Mouse (Mus musculus): ENCODE results near the gene N4bp3. TPM values are rescaled to one million over a fixed set of nuclear protein-coding genes. Genes with fewer than 3 reads are reported as not detected.

Gene N4bp3
- polyA plus RNA-seq (2017; shearing (Covaris generic)), result 3.5 TPM

DNA sequence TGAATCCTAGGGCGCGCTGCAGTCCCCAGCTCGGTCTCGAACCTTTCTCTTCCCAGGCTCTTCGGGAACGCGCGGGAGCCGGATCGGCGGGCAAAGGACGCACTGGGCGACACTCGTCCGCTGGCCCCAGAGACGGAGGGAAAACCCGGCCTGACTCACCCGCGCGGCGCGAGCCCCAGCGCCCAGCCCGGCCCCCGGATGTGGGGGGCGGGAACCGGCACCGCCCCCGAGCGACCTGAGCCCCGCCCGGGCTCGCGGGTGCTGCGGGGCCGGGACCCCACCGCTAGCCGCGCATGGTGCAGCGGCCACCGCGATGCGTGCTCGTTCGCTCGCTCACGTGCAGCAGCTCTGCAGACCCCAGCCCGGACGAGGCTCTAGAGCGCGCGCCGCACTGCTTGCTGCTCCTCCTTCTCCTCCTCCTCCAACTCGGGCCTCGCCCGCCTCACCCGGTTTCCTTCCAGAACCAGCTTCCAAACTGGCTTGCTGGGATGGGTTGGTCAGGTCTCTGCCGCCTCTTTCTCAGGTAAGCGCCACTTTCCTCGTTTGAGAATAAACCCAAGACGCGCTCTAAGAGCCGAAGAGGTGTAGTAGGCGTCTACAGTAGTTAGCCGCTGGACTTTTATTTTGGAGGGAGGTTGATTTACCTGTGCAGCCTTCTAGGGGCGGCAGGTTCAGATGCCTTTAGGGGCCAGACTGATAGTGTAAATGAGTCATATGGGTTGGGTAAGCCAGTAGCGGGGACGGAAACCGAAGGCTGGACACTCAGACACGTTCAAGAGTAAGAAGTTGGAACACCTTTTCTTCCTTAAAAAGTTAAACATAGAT lies at the start of gene N4bp3, which contains the start of gene D930048N14Rik:
Gene N4bp3, minus strand, starts transcription at position 152 of the 825 bp plus-strand sequence.
Gene D930048N14Rik, plus strand, starts transcription at position 264 of the 825 bp plus-strand sequence.

GRCm38 (mm10) chr11:51688330-51689328 lies 38.0 kb upstream of the N4bp3 start, which contains the start of gene 0610009B22Rik:
Gene 0610009B22Rik, minus strand, starts transcription at chr11:51688874.

DNA sequence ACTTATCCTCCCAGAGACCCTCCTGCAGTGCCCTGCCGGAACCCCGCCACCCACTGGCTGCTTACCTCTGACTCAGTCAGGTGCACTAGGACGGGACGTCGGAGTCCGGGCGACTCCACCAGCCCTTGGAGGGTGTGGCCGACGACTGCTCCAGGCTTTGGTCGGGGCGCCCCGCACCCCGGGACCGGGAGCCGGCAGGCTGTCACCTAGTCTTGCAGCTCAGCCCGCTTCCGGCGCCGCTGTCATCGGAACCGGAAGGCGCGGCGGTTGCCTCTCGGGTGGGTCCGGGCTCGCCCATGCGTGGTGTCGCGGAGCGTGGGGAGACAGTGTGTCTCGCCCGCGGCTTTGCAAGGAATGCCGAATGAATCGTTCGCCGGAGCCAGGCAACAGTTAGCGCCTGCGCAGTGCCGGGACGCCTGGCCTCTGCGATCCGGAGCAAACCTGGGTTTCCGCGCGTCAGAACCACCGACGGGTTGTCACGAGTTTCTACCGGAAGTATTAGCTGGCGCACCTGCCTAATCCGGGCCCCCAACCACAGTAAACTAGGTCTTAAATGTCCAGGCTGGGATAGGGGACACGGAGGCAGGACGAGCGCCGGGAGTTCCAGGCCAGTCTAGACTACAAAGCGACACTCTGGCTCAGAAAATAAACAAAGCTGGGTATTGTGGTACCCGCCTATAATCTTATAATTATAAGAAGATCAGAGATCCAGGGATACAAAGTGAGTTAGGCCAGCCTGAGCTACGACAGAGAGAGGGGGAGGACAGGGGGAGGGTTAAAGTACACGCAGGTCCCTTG lies 14.9 kb downstream of the N4bp3 start, which contains the start of gene Rmnd5b:
Gene Rmnd5b, minus strand, starts transcription at position 372 of the 798 bp plus-strand sequence.

DNA sequence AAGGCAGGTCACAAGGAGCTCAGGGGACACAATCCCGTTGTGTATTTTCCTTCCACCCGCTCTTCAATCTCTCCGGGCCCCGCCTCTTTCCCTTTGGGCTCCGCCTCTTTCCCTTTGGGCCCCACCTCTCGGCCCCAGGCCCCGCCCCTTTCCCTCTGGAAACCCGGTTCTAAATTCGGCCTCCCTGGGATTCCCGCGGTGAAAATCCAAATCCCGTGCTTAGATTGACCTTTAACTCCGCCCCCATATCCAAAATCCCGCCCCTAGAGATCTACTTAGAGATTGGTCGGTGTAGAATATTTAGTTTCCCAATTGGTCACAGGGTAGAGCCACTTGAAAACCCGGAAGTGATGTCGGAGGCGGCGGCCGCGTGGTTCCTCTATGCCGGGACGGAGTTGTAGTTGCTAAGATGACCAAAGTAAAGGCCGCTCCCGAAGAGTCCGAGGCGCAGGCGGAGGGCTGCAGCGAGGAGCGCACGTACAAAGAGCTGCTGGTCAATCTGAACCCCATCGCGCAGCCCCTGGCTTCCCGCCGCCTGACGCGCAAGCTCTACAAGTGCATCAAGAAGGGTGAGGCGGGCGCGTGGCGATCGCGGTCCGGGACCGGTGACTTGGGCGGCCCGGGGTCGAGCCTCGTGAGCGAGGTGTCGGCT lies 31.1 kb downstream of the N4bp3 start, which contains the start of gene Nhp2:
Gene Nhp2, plus strand, starts transcription at position 327 of the 652 bp plus-strand sequence.

DNA sequence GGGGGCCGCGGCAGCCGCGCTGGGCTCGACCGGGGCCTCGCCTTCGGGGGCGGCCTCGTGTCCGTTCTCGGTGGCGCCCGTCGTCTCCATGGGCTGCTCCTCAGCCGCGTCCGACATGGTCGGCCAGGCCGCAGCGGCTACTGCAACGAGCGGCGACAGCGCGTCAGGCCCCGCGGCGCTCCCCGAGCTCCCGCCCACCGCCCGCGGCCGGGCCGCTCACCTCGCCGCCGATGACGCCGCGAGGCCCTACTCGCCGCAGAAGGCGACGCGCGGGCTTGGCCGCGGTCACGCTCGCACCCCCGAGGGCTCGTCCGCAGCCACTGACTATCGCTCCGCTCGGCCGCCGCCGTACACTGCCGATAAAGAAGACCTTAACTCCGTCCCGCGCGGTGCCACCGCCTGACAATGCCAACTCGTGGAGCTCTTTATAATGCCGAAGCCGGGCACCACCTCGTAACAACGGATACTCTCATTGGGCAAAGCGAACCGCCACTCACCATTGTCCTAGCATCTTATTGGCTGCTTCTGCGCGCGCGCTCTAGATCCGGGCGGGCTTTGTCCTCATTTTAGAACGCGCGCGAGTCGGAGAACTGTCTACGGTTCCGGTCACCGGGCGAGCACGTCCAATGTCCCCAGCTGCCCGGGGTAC lies 44.1 kb downstream of the N4bp3 start, which contains the start of gene Hnrnpab:
Gene Hnrnpab, minus strand, starts transcription at position 401 of the 649 bp plus-strand sequence.

Other genes with a start within 250 kb of the N4bp3 start
- gene Phykpl, start 66.1 kb downstream of the N4bp3 start, polyA plus RNA-seq (2017; shearing (Covaris generic)), result 24.2 TPM
- gene Hnrnpab, start 44.0 kb downstream of the N4bp3 start, polyA plus RNA-seq (2017; shearing (Covaris generic)), result 548 TPM
- 52.3 TPM for gene Nhp2, start 31.1 kb downstream of the N4bp3 start, polyA plus RNA-seq (2017; shearing (Covaris generic))
- 77.0 TPM for gene Rmnd5b, start 14.9 kb downstream of the N4bp3 start, polyA plus RNA-seq (2017; shearing (Covaris generic))
- gene D930048N14Rik, start 112 bp upstream of the N4bp3 start, polyA plus RNA-seq (2017; shearing (Covaris generic)), result 0.14 TPM
- 5.0 TPM for gene 0610009B22Rik, start 38.0 kb upstream of the N4bp3 start, polyA plus RNA-seq (2017; shearing (Covaris generic))
- gene Sec24a, start 112.8 kb upstream of the N4bp3 start, polyA plus RNA-seq (2017; shearing (Covaris generic)), result 37.6 TPM
- 56.1 TPM for gene Sar1b, start 112.8 kb upstream of the N4bp3 start, polyA plus RNA-seq (2017; shearing (Covaris generic))
- 6.3 TPM for gene Jade2, start 206.8 kb upstream of the N4bp3 start, polyA plus RNA-seq (2017; shearing (Covaris generic))